Comparison of ENCODE assay signal across 18 mouse cellular contexts in genomic region chr16:20418054-20418453, GRCm38 (mm10).
"Had no signal": no experiment of that assay in that cellular context is flagged by ENCODE, and none has a peak within 500 bp of the region (broad histone marks: within the 10 kb centered on the region; RNA-seq: fewer than 3 reads in every experiment).

No protein-coding gene starts in this region.

- H3K9ac ChIP-seq: lung, embryonic 14.5 days; midbrain, embryonic 12.5 days; neural tube, embryonic 13.5 days; neural tube, embryonic 15.5 days had no signal

- H3K4me2 ChIP-seq: lung, embryonic 14.5 days; midbrain, embryonic 12.5 days; neural tube, embryonic 13.5 days; neural tube, embryonic 15.5 days had no signal

- H3K27me3 ChIP-seq: midbrain, embryonic 12.5 days; neural tube, embryonic 13.5 days; neural tube, embryonic 15.5 days had no signal

- H3K27ac ChIP-seq: midbrain, embryonic 10.5 days; midbrain, embryonic 12.5 days; neural tube, embryonic 13.5 days; neural tube, embryonic 15.5 days had no signal

- H3K4me3 ChIP-seq: midbrain, embryonic 10.5 days; midbrain, embryonic 12.5 days; myocyte; neural tube, embryonic 13.5 days; neural tube, embryonic 15.5 days had no signal

- H3K9me3 ChIP-seq: midbrain, embryonic 10.5 days; midbrain, embryonic 12.5 days; neural tube, embryonic 13.5 days; neural tube, embryonic 15.5 days had no signal

- ATAC-seq: midbrain, embryonic 16.5 days had no signal

- H3K4me1 ChIP-seq: midbrain, embryonic 10.5 days; midbrain, embryonic 12.5 days had no signal

- DNase-seq: lung, embryonic 14.5 days; lung, postnatal 10 days; lung, postnatal 4 days; midbrain, embryonic 14.5 days; retina, postnatal 1 day; right cerebral cortex, adult 18-20 months; right cerebral cortex, postnatal 25 days; right cerebral cortex, postnatal 4 days; spleen, adult 18-20 months; thymus, adult 18-20 months; thymus, postnatal 14 days; thymus, postnatal 36 days had no signal
